Mouse (Mus musculus) macrophage (primary cell): ENCODE measurements around the gene Gm11172. TPM values are rescaled to one million over a fixed set of nuclear protein-coding genes. Genes with fewer than 3 reads are reported as not detected.

ENCODE experiments used
- H3K27ac ChIP-seq: fragments of 350-480 bp; formaldehyde crosslinking; 2 replicates; pipeline ENCODE4 v1.9.0; 2021
- H3K36me3 ChIP-seq: fragments of 350-480 bp; formaldehyde crosslinking; 2 replicates; pipeline ENCODE4 v1.9.0; 2021; ENCODE audit errors: inconsistent target
- H3K4me3 ChIP-seq: fragments of 350-480 bp; formaldehyde crosslinking; 2 replicates; pipeline ENCODE4 v1.9.0; 2021; ENCODE audit errors: inconsistent target
- H3K79me2 ChIP-seq: fragments of 350-480 bp; formaldehyde crosslinking; 2 replicates; pipeline ENCODE4 v1.9.0; 2021; ENCODE audit errors: inconsistent target
- WGBS: methylation state at CpG from one replicate; pipeline ENCODE4 v1.1.7; 2026; ENCODE audit warnings: inconsistent platforms; ENCODE audit not compliant: missing documents; 5-methylcytosine and 5-hydroxymethylcytosine counted together
- polyA plus RNA-seq: library from polyadenylated mRNA; stranded (reverse); fragments of 250-400 nt; gene quantifications from 3 replicates; pipeline ENCODE4 v1.2.4, GENCODE M21; 2018; ENCODE audit warnings: inconsistent platforms
- total RNA-seq, 78 experiments: library from RNA; depleted of rRNA; stranded (reverse); fragments of 250-400 nt; gene quantifications; 1 replicate in 9 of 78; 2 replicates in 24 of 78; 3 replicates in 43 of 78; 4 replicates in 2 of 78; pipeline ENCODE4 v1.2.4; 2018; ENCODE audit warnings: inconsistent platforms in 56 of 78

Gm11172 gene
- not detected for total RNA-seq (2018; cell fraction: chromatin; rRNA removed)
- total RNA-seq (2018; cell fraction: cytosol; rRNA removed) = not detected
- total RNA-seq (2018; cell fraction: nucleus; rRNA removed) = not detected
- polyA plus RNA-seq = not detected in 3 replicates

GRCm38 (mm10) chr16:10812865-10813371 lies at the start of gene Gm11172:
Gm11172 (plus strand) TSS chr16:10812915.
- no peak within 1 kb of the TSS for H3K4me3 ChIP-seq
- no peak within 1 kb of the TSS for H3K27ac ChIP-seq
- H3K79me2 ChIP-seq = no peaks in the 10 kb centered on the region
- no peaks in the 10 kb centered on the region for H3K36me3 ChIP-seq
- WGBS = 48% methylated on average over 2 of the region's 2 CpGs

GRCm38 (mm10) chr16:10763540-10764264 lies 49.0 kb upstream of the Gm11172 start:
- no peaks in the 10 kb centered on the region for H3K79me2 ChIP-seq
- H3K27ac ChIP-seq = no peak overlapping the region
- no peaks in the 10 kb centered on the region for H3K36me3 ChIP-seq
- WGBS = 83% methylated on average over 4 of the region's 6 CpGs
- no peak overlapping the region for H3K4me3 ChIP-seq

GRCm38 (mm10) chr16:10764323-10764722 lies 48.4 kb upstream of the Gm11172 start:
- Histone ChIP-seq H3K27ac (no peak overlapping the region), H3K4me3 (no peak overlapping the region), H3K36me3 (no peaks in the 10 kb centered on the region), H3K79me2 (no peaks in the 10 kb centered on the region)
- WGBS = 5% methylated on average over 2 of the region's 2 CpGs

- no peak overlapping the region for H3K4me3 ChIP-seq
- H3K27ac ChIP-seq = no peak overlapping the region
- WGBS = 45% methylated on average over 4 of the region's 4 CpGs
- H3K36me3 ChIP-seq = no peaks in the 10 kb centered on the region
- no peaks in the 10 kb centered on the region for H3K79me2 ChIP-seq
Observed at GRCm38 (mm10) chr16:10767158-10767557, 45.6 kb upstream of the Gm11172 start.

GRCm38 (mm10) chr16:10768821-10769220 lies 43.9 kb upstream of the Gm11172 start:
- WGBS = 8% methylated on average over 9 of the region's 9 CpGs
- H3K79me2 ChIP-seq = no peaks in the 10 kb centered on the region
- no peaks in the 10 kb centered on the region for H3K36me3 ChIP-seq
- H3K27ac ChIP-seq = no peak overlapping the region
- no peak overlapping the region for H3K4me3 ChIP-seq

GRCm38 (mm10) chr16:10769661-10770060 lies 43.1 kb upstream of the Gm11172 start:
- Histone ChIP-seq H3K36me3 (no peaks in the 10 kb centered on the region), H3K27ac (no peak overlapping the region)
- WGBS = 31% methylated on average over 2 of the region's 2 CpGs

GRCm38 (mm10) chr16:10770531-10771325 lies 42.0 kb upstream of the Gm11172 start:
- no peak overlapping the region for H3K27ac ChIP-seq
- H3K4me3 ChIP-seq = no peak overlapping the region
- 52% methylated on average over 4 of the region's 4 CpGs for WGBS
- H3K36me3 ChIP-seq = no peaks in the 10 kb centered on the region
- H3K79me2 ChIP-seq = no peaks in the 10 kb centered on the region

More at GRCm38 (mm10) chr16:10769661-10770060, 43.1 kb upstream of the Gm11172 start:
- H3K4me3 ChIP-seq = no peak overlapping the region
- H3K79me2 ChIP-seq = no peaks in the 10 kb centered on the region

GRCm38 (mm10) chr16:10771769-10772510 lies 40.8 kb upstream of the Gm11172 start:
- Histone ChIP-seq H3K36me3 (no peaks in the 10 kb centered on the region), H3K79me2 (no peaks in the 10 kb centered on the region), H3K27ac (no peak overlapping the region), H3K4me3 (no peak overlapping the region)
- WGBS = 75% methylated on average over 19 of the region's 19 CpGs

- Histone ChIP-seq H3K4me3 (no peak overlapping the region), H3K79me2 (no peaks in the 10 kb centered on the region), H3K27ac (no peak overlapping the region), H3K36me3 (no peaks in the 10 kb centered on the region)
- WGBS = 98% methylated on average over 8 of the region's 8 CpGs
Observed at GRCm38 (mm10) chr16:10773543-10773942, 39.2 kb upstream of the Gm11172 start.

GRCm38 (mm10) chr16:10774726-10775125 lies 38.0 kb upstream of the Gm11172 start:
- Histone ChIP-seq H3K4me3 (no peak overlapping the region), H3K27ac (no peak overlapping the region), H3K79me2 (no peaks in the 10 kb centered on the region), H3K36me3 (no peaks in the 10 kb centered on the region)
- 58% methylated on average over 4 of the region's 4 CpGs for WGBS

- 73% methylated on average over 7 of the region's 7 CpGs for WGBS
Observed at GRCm38 (mm10) chr16:10776322-10776721, 36.4 kb upstream of the Gm11172 start.

GRCm38 (mm10) chr16:10777579-10778160 lies 35.0 kb upstream of the Gm11172 start:
- 97% methylated on average over 5 of the region's 5 CpGs for WGBS
- H3K79me2 ChIP-seq = no peaks in the 10 kb centered on the region
- H3K4me3 ChIP-seq = no peak overlapping the region
- H3K27ac ChIP-seq = no peak overlapping the region
- no peaks in the 10 kb centered on the region for H3K36me3 ChIP-seq

More at GRCm38 (mm10) chr16:10776322-10776721, 36.4 kb upstream of the Gm11172 start:
- no peak overlapping the region for H3K27ac ChIP-seq
- H3K4me3 ChIP-seq = no peak overlapping the region
- no peaks in the 10 kb centered on the region for H3K79me2 ChIP-seq
- no peaks in the 10 kb centered on the region for H3K36me3 ChIP-seq

GRCm38 (mm10) chr16:10780631-10781120 lies 32.0 kb upstream of the Gm11172 start:
- H3K27ac ChIP-seq = no peak overlapping the region
- no peak overlapping the region for H3K4me3 ChIP-seq
- no peaks in the 10 kb centered on the region for H3K79me2 ChIP-seq
- WGBS = 96% methylated on average over 5 of the region's 5 CpGs
- no peaks in the 10 kb centered on the region for H3K36me3 ChIP-seq

GRCm38 (mm10) chr16:10781862-10782371 lies 30.8 kb upstream of the Gm11172 start:
- Histone ChIP-seq H3K79me2 (no peaks in the 10 kb centered on the region), H3K36me3 (no peaks in the 10 kb centered on the region), H3K27ac (no peak overlapping the region), H3K4me3 (no peak overlapping the region)
- 86% methylated on average over 9 of the region's 9 CpGs for WGBS
